Mouse (Mus musculus): ENCODE data around the gene Nup214.

GRCm38 (mm10) chr2:32082229-32082628 is 108.0 kb downstream of the Nup214 start:
- TF ChIP-seq CTCF (IDR thresholded peaks at IDR 0.05; ENCODE audit: low read depth, low read length): no peak
- no peak for TF ChIP-seq POLR2A (IDR thresholded peaks at IDR 0.05; ENCODE audit: extremely low read depth, insufficient read depth, low read length)
